Mouse (Mus musculus): ENCODE measurements around the gene Tspear. TPM values are rescaled to one million over a fixed set of nuclear protein-coding genes. Genes with fewer than 3 reads are reported as not detected.
"Not testable (repeated sequence)": the region's sequence is repeated elsewhere in the genome, so short reads cannot be mapped to it uniquely, and the experiment has no call there.

Tspear gene
- polyA plus RNA-seq, 1 experiment from 2014 or later, result 0.19 TPM

DNA sequence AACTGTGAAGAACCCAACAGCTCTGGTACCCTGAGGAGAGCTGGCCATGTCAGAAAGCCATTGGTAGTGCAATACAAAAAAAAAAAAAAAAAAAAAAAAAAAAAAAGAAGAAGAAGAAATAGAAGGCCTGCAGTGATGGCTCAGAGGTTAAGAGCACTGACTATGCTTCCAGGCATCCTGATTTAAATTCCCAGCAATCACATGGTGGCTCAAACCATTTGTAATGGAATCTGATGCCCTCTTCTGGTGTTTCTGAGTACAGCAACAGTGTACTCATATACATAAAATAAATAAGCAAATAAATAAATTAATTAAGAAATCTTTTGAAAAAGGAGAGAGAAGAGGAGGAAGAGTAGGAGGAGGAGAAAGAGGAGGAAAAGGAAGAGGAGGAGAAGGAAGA is 67.1 kb downstream of the Tspear start:
- Histone ChIP-seq H3K4me1 (no peaks in the 10 kb centered on the region), H3K27ac (no peak overlapping the region), H3K4me2 (no peak overlapping the region), H3K9me3 (no peaks in the 10 kb centered on the region), H3K27me3 (no peaks in the 10 kb centered on the region), H3K36me3 (no peaks in the 10 kb centered on the region), H3K9ac (no peak overlapping the region), H3K4me3 (no peak overlapping the region)
- ATAC-seq (ENCODE audit: borderline replicate concordance, extremely low read depth, low FRiP score, low TSS enrichment), result no peak

DNA sequence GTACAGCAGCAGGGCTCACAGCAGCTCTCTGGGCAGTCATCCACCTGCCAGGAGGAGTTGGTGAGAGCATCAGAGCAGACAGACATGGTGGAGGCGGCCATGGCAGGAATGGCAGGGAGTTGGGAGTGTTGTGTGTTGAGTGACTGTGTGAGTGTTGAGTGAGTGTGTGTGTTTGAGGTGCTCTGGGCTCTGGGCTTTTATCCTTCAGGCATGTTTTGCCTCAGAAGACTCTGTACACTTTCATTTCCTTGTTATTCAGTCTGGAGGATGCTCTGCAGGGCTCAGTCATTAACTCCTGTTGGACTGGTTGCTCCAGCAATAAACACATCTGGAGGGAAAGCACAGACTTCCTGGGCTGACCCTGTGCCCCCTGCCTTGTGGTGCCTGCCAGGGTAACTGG is 73.2 kb downstream of the Tspear start, which contains the start of gene Gm3233:
Gene Gm3233 (minus strand): TSS at position 101 of the 400 bp plus-strand sequence.
- not testable (repeated sequence) for H3K9me3 ChIP-seq; H3K27me3 ChIP-seq; H3K4me3 ChIP-seq; H3K27ac ChIP-seq; H3K4me2 ChIP-seq; ATAC-seq (ENCODE audit: borderline replicate concordance, extremely low read depth, low FRiP score, low TSS enrichment); H3K36me3 ChIP-seq; H3K4me1 ChIP-seq; H3K9ac ChIP-seq
- WGBS, result 50% methylated on average over 1 of the region's 1 CpGs

DNA sequence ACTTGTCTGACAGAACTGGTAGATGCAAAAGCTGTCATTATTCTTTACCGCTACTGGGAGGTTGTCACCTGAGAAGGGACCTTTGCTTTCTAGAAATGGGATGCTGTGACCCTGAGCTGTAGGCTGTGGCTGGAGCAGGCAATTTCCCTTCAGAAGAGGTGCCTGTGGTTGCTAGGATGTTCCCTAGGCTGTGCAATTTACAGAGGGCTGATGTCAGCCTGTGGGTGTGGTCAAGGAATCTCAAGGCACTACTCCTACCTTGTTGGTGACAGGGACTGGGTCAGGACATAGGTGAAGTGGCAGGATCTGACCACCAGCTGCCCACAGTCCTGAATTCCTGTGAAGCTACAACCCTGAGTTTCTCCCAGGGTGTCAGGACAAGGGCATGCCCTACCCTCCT is 83.4 kb downstream of the Tspear start:
- Histone ChIP-seq H3K9ac (no peak overlapping the region), H3K4me3 (no peak overlapping the region), H3K27ac (no peak overlapping the region), H3K36me3 (no peaks in the 10 kb centered on the region), H3K4me1 (no peaks in the 10 kb centered on the region), H3K9me3 (no peaks in the 10 kb centered on the region), H3K4me2 (no peak overlapping the region), H3K27me3 (no peaks in the 10 kb centered on the region)
- no peak for ATAC-seq (ENCODE audit: borderline replicate concordance, extremely low read depth, low FRiP score, low TSS enrichment)
- 72% methylated on average over 1 of the region's 1 CpGs for WGBS

DNA sequence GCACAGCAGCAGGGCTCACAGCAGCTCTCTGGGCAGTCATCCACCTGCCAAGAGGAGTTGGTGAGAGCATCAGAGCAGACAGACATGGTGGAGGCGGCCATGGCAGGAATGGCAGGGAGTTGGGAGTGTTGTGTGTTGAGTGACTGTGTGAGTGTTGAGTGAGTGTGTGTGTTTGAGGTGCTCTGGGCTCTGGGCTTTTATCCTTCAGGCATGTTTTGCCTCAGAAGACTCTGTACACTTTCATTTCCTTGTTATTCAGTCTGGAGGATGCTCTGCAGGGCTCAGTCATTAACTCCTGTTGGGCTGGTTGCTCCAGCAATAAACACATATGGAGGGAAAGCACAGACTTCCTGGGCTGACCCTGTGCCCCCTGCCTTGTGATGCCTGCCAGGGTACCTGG is 84.9 kb downstream of the Tspear start, which contains the start of gene Gm3238:
Gene Gm3238 (minus strand): TSS at position 101 of the 400 bp plus-strand sequence.
- no CpG with 5 or more reads among the region's 1 CpGs for WGBS
- H3K4me2 ChIP-seq; H3K9ac ChIP-seq; H3K36me3 ChIP-seq; H3K4me3 ChIP-seq; H3K4me1 ChIP-seq; ATAC-seq (ENCODE audit: borderline replicate concordance, extremely low read depth, low FRiP score, low TSS enrichment); H3K9me3 ChIP-seq; H3K27me3 ChIP-seq; H3K27ac ChIP-seq: not testable (repeated sequence)

DNA sequence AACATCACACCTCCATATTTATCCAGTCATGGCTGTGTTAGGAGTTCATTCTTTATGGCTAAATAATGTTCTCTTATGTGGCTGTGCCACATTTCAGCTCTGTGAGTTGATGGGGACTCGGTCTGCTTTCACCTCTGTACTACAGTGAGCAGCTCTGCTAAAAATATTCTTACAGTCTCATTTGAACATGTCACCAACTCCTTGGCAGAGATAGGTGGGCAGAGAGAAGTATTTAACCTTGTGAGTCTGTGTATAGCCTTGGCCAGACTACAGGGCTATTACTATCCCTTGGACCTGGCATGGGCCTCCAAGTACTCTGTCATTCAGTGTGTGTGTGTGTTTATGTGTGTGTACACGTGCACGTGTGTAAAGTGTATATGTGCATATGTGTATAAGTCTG is 85.8 kb downstream of the Tspear start:
- not testable (repeated sequence) for H3K4me3 ChIP-seq; H3K9ac ChIP-seq; ATAC-seq (ENCODE audit: borderline replicate concordance, extremely low read depth, low FRiP score, low TSS enrichment); H3K4me2 ChIP-seq; H3K27ac ChIP-seq; H3K36me3 ChIP-seq; H3K9me3 ChIP-seq; H3K4me1 ChIP-seq; H3K27me3 ChIP-seq
- WGBS, result 74% methylated on average over 3 of the region's 3 CpGs

GRCm38 (mm10) chr10:77776844-77777243 is 90.5 kb downstream of the Tspear start, which contains the start of gene Gm7138:
Gene Gm7138 (minus strand): TSS chr10:77776944.
- H3K27me3 ChIP-seq; H3K36me3 ChIP-seq; H3K9me3 ChIP-seq; H3K4me1 ChIP-seq; ATAC-seq (ENCODE audit: borderline replicate concordance, extremely low read depth, low FRiP score, low TSS enrichment); H3K27ac ChIP-seq; H3K4me2 ChIP-seq; H3K4me3 ChIP-seq; H3K9ac ChIP-seq: not testable (repeated sequence)
- 59% methylated on average over 1 of the region's 1 CpGs for WGBS

DNA sequence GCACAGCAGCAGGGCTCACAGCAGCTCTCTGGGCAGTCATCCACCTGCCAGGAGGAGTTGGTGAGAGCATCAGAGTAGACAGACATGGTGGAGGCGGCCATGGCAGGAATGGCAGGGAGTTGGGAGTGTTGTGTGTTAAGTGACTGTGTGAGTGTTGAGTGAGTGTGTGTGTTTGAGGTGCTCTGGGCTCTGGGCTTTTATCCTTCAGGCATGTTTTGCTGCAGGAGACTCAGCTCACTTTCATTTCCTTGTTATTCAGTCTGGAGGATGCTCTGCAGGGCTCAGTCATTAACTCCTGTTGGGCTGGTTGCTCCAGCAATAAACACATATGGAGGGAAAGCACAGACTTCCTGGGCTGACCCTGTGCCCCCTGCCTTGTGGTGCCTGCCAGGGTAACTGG is 96.1 kb downstream of the Tspear start, which contains the start of gene Gm3250:
Gene Gm3250 (minus strand): TSS at position 101 of the 400 bp plus-strand sequence.
- not testable (repeated sequence) for H3K4me2 ChIP-seq; H3K9ac ChIP-seq; H3K27me3 ChIP-seq; H3K27ac ChIP-seq; ATAC-seq (ENCODE audit: borderline replicate concordance, extremely low read depth, low FRiP score, low TSS enrichment); H3K4me1 ChIP-seq; H3K36me3 ChIP-seq; H3K9me3 ChIP-seq; H3K4me3 ChIP-seq
- 60% methylated on average over 1 of the region's 1 CpGs for WGBS

GRCm38 (mm10) chr10:77783396-77783795 is 97.0 kb downstream of the Tspear start:
- H3K27me3 ChIP-seq; H3K9ac ChIP-seq; H3K4me1 ChIP-seq; H3K36me3 ChIP-seq; H3K4me2 ChIP-seq; ATAC-seq (ENCODE audit: borderline replicate concordance, extremely low read depth, low FRiP score, low TSS enrichment); H3K4me3 ChIP-seq; H3K27ac ChIP-seq; H3K9me3 ChIP-seq: not testable (repeated sequence)
- 83% methylated on average over 3 of the region's 3 CpGs for WGBS

DNA sequence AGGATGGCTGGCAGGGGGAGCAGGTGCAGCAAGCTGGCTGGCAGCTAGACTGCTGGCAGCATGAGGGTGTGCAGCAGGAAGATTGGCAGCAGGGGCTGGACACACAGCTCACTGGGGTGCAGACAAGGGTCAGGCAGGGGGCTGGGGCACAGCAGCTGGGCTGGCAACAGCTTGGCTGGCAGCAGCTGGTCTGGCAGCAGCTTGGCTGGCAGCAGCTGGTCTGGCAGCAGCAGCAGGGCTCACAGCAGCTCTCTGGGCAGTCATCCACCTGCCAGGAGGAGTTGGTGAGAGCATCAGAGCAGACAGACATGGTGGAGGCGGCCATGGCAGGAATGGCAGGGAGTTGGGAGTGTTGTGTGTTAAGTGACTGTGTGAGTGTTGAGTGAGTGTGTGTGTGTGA is 101.5 kb downstream of the Tspear start, which contains the start of gene Gm7137:
Gene Gm7137 (minus strand): TSS at position 325 of the 400 bp plus-strand sequence.
- not testable (repeated sequence) for H3K27ac ChIP-seq; H3K9me3 ChIP-seq; H3K4me3 ChIP-seq; ATAC-seq (ENCODE audit: borderline replicate concordance, extremely low read depth, low FRiP score, low TSS enrichment); H3K4me1 ChIP-seq; H3K9ac ChIP-seq; H3K36me3 ChIP-seq; H3K4me2 ChIP-seq; H3K27me3 ChIP-seq
- WGBS, result 44% methylated on average over 1 of the region's 1 CpGs

- Histone ChIP-seq H3K9me3 (no peaks in the 10 kb centered on the region), H3K9ac (no peak overlapping the region), H3K27ac (no peak overlapping the region), H3K4me2 (no peak overlapping the region), H3K36me3 (no peaks in the 10 kb centered on the region), H3K4me1 (no peaks in the 10 kb centered on the region), H3K27me3 (no peaks in the 10 kb centered on the region), H3K4me3 (no peak overlapping the region)
- ATAC-seq (ENCODE audit: borderline replicate concordance, extremely low read depth, low FRiP score, low TSS enrichment), result no peak
- WGBS, result 79% methylated on average over 2 of the region's 2 CpGs
Observed at GRCm38 (mm10) chr10:77788621-77789020, 102.3 kb downstream of the Tspear start.

DNA sequence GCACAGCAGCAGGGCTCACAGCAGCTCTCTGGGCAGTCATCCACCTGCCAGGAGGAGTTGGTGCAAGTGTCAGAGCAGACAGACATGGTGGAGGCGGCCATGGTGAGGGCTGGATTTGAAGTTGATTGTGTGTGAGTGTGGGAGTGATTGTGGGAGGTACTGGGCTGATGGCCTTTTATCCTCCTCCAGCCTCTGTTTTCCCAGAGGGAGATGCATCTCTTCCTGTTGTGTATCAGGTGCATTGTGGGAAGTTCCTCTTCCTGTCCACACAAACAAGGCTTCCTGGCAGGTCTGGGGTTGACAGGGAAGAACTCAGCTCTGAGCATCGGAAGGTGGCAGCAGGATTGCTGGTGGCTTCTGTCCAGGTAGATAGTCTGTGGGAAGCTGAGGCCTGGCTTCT is 108.6 kb downstream of the Tspear start, which contains the start of gene Gm9639:
Gene Gm9639 (minus strand): TSS at position 101 of the 400 bp plus-strand sequence.
- Histone ChIP-seq H3K4me1 (no peaks in the 10 kb centered on the region), H3K27me3 (no peaks in the 10 kb centered on the region), H3K4me2 (no peak within 1 kb of the TSS), H3K9ac (no peak within 1 kb of the TSS), H3K9me3 (no peaks in the 10 kb centered on the region), H3K4me3 (no peak within 1 kb of the TSS), H3K27ac (no peak within 1 kb of the TSS), H3K36me3 (no peaks in the 10 kb centered on the region)
- 41% methylated on average over 2 of the region's 2 CpGs for WGBS
- ATAC-seq (ENCODE audit: borderline replicate concordance, extremely low read depth, low FRiP score, low TSS enrichment), result no peak

DNA sequence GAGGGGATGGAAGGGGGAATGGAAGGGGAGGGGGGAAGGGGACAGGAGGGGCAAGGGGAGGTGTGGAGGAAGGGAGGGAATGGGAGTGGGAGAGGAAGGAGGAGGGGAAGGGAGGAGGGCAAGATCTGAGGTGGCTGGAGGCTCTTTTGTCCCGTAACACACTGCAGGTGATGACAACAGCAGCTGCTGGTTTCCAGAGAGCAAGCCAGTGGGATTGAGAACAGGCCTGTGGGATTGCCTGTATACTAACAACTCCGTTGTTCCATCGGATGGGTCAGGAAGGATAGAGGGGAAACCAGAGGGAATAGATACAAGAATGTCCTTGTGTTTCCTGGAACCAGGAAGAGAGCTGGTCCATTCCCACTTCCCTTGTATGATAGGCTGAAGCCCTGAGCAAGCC is 111.3 kb downstream of the Tspear start:
- no peaks in the 10 kb centered on the region for H3K36me3 ChIP-seq
- H3K4me1 ChIP-seq, result no peaks in the 10 kb centered on the region
- no peaks in the 10 kb centered on the region for H3K27me3 ChIP-seq
- H3K4me2 ChIP-seq, result no peak overlapping the region
- no peak overlapping the region for H3K4me3 ChIP-seq
- no peak overlapping the region for H3K27ac ChIP-seq
- no peaks in the 10 kb centered on the region for H3K9me3 ChIP-seq
- no peak for ATAC-seq (ENCODE audit: borderline replicate concordance, extremely low read depth, low FRiP score, low TSS enrichment)
- H3K9ac ChIP-seq, result no peak overlapping the region
- WGBS, result 13% methylated on average over 3 of the region's 3 CpGs
